Comparison of ENCODE assay signal across 12 mouse cellular contexts in the genomic region with DNA sequence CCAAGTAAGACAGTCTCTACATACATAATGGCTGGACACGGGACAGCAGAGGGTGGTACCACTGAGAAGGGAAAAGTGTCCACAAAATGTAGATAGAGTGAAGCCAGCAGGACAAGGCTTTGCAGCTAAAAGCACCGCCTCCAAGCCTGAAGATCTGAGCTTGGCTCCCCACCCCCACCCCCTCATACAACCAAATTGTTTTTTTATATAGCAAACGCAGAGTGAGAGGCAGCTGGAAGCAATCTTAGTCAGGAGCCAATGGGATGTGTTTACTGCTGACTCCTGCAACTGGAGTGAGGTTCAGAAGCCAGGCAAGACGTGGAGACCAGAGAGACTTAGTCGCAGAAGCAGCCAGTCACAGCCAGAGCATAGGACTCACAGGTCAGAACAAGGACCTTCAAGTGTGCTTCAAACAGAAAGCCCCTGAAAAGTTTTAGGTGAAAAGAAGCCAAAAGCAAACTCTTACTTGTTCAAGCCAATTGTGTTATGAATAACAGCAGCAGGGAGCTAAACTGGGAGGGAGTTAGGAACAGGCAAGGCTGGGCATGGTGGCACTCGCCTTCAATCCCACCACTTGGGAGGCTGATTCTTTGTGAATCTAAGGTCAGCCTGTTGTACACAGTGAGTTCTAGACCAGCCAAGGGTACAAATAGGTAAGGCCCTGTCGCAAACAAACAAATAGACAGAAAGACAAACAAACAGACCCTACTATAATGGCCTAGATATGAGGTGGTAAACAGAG. TPM values are rescaled to one million over a fixed set of nuclear protein-coding genes. Genes with fewer than 3 reads are reported as not detected.
DNase-seq lines count a peak whose midpoint lies in the region; ATAC-seq and TF ChIP-seq lines count a peak whose summit lies in the region.
"Had no signal": no experiment of that assay in that cellular context is flagged by ENCODE, and none has a peak within 500 bp of the region (broad histone marks: within the 10 kb centered on the region; RNA-seq: fewer than 3 reads in every experiment).

No protein-coding gene starts in this region.

- ATAC-seq in heart, embryonic 13.5 days (ENCODE audit: extremely low read depth, insufficient number of reproducible peaks, low FRiP score, low TSS enrichment) = no peak
- no peak for ATAC-seq in midbrain, embryonic 15.5 days (replicated peaks)

- no peaks in the 10 kb centered on the region for H3K27me3 ChIP-seq in heart, embryonic 13.5 days (replicated peaks)
- no peaks in the 10 kb centered on the region for H3K27me3 ChIP-seq in midbrain, embryonic 15.5 days (replicated peaks)

- H3K9ac ChIP-seq in heart, embryonic 13.5 days = peak overlapping the region; percentile 24; the same call in 1 of the 2 replicates
- H3K9ac ChIP-seq in midbrain, embryonic 15.5 days = no peak overlapping the region

- no peaks in the 10 kb centered on the region for H3K9me3 ChIP-seq in heart, embryonic 13.5 days
- no peaks in the 10 kb centered on the region for H3K9me3 ChIP-seq in midbrain, embryonic 15.5 days
- H3K9me3 ChIP-seq: hindbrain, embryonic 10.5 days had no signal

- WGBS in heart, embryonic 13.5 days = 53% methylated on average over 7 of the region's 7 CpGs
- 71% methylated on average over 7 of the region's 7 CpGs for WGBS in midbrain, embryonic 15.5 days

- no peak for DNase-seq in layer of hippocampus, adult 2 months (ENCODE audit: low spot score in 2 of 2)
- no peak for DNase-seq in layer of hippocampus, adult 9-11 months
- DNase-seq in lung, adult 18-20 months = peak; percentile 15 to 49
- no peak for DNase-seq in spleen, postnatal 14 days (ENCODE audit: low spot score in 2 of 2)
- DNase-seq in neural tube, embryonic 10.5 days (ENCODE audit: extremely low spot score, low spot score) = no peak
- DNase-seq in right cerebral cortex, postnatal 10 days (ENCODE audit: low spot score in 2 of 2) = no peak
- DNase-seq: adrenal gland, adult 8-10 months; left cerebral cortex, postnatal 4 days had no signal

- H3K4me1 ChIP-seq in heart, embryonic 13.5 days = peaks cover 65% of the 10 kb centered on the region
- no peaks in the 10 kb centered on the region for H3K4me1 ChIP-seq in midbrain, embryonic 15.5 days
- H3K4me1 ChIP-seq: hindbrain, embryonic 10.5 days had no signal

- peaks cover 23% of the 10 kb centered on the region for H3K36me3 ChIP-seq in heart, embryonic 13.5 days
- H3K36me3 ChIP-seq in midbrain, embryonic 15.5 days (replicated peaks) = no peaks in the 10 kb centered on the region

- 0 out of 2 replicates have a peak overlapping the region, but pooled peaks have one; percentile 43 for H3K27ac ChIP-seq in layer of hippocampus, adult 2 months
- H3K27ac ChIP-seq in heart, embryonic 13.5 days (replicated peaks) = peak overlapping the region; percentile 85
- no peak overlapping the region for H3K27ac ChIP-seq in midbrain, embryonic 15.5 days
- H3K27ac ChIP-seq: hindbrain, embryonic 10.5 days had no signal

- no peak overlapping the region for H3K4me2 ChIP-seq in heart, embryonic 13.5 days
- H3K4me2 ChIP-seq in midbrain, embryonic 15.5 days = no peak overlapping the region

- TF ChIP-seq CTCF in layer of hippocampus, adult 2 months (conservative IDR thresholded peaks at IDR 0.05) = no peak

- H3K4me3 ChIP-seq in layer of hippocampus, adult 2 months = no peak overlapping the region
- no peak overlapping the region for H3K4me3 ChIP-seq in heart, embryonic 13.5 days
- H3K4me3 ChIP-seq in midbrain, embryonic 15.5 days = no peak overlapping the region
- H3K4me3 ChIP-seq: hindbrain, embryonic 10.5 days had no signal

RNA-seq across cellular contexts. Expression of a gene that starts 21.5 kb away (rescaled TPM):
- total RNA-seq in layer of hippocampus, adult 2 months (2021) = 10 to 100 TPM; 31.8 to 32.7 TPM
- 62.6 and 64.7 TPM in 2 replicates for polyA plus RNA-seq in heart, embryonic 13.5 days (2015; fragmentation: Nextera tagmentation; extraction: Ambion mirVana)
- 41.1 and 45.6 TPM in 2 replicates for polyA plus RNA-seq in midbrain, embryonic 15.5 days (2015; fragmentation: Nextera tagmentation; extraction: Ambion mirVana)

RNA-seq across cellular contexts. Expression of a gene that starts 35.4 kb away (rescaled TPM):
- 1 to 10 TPM; 4.4 to 5.7 TPM for total RNA-seq in layer of hippocampus, adult 2 months (2021)
- 1.9 TPM in 1 of 2 replicates, not detected in the other for polyA plus RNA-seq in heart, embryonic 13.5 days (2015; fragmentation: Nextera tagmentation; extraction: Ambion mirVana)
- polyA plus RNA-seq in midbrain, embryonic 15.5 days (2015; fragmentation: Nextera tagmentation; extraction: Ambion mirVana) = 1.1 TPM in 1 of 2 replicates, not detected in the other
- total RNA-seq: left cerebral cortex, postnatal 4 days had no signal
- polyA plus RNA-seq: hindbrain, embryonic 10.5 days; neural tube, embryonic 11.5 days had no signal

Comparison
In these comparisons a context has a peak if more than half of its experiments do, and no peak if none do; other contexts are left out.
1. DNase-seq: peak in lung, adult 18-20 months (2 of 2); none in layer of hippocampus, adult 2 months (0 of 2), layer of hippocampus, adult 9-11 months (single experiment), spleen, postnatal 14 days (0 of 2), neural tube, embryonic 10.5 days (single experiment) and right cerebral cortex, postnatal 10 days (0 of 2).